Mouse (Mus musculus) ovary, postnatal 14 days (tissue): ENCODE measurements around the gene Chic2.

Experiments
- DNase-seq: peaks from one replicate; pipeline ENCODE4 v3.0.0; 2022; ENCODE audit warnings: low spot score

The Chic2 gene

DNA sequence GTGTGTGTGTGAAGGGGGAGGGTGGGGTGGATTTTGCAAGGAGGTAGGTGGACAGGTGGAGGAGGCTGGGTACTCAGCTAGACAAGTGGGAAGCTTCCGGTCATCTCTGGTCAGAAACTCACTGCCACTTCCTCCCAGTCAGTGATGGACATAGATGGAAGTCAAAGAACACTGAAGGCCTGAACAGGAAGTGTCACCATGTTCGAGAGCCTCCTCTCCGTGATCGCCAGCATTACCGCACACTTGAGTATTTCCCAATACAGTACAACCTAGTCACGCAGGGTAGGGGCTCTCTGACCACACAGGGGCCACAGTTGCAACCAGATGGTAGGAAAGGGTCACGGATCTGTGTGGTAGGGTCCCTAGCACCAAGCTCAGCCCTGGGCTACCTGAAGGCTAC is 69.1 kb downstream of the Chic2 start:
- no peak for DNase-seq

GRCm38 (mm10) chr5:74974726-74975411 is 69.7 kb downstream of the Chic2 start:
- DNase-seq = peak; percentile 80

DNA sequence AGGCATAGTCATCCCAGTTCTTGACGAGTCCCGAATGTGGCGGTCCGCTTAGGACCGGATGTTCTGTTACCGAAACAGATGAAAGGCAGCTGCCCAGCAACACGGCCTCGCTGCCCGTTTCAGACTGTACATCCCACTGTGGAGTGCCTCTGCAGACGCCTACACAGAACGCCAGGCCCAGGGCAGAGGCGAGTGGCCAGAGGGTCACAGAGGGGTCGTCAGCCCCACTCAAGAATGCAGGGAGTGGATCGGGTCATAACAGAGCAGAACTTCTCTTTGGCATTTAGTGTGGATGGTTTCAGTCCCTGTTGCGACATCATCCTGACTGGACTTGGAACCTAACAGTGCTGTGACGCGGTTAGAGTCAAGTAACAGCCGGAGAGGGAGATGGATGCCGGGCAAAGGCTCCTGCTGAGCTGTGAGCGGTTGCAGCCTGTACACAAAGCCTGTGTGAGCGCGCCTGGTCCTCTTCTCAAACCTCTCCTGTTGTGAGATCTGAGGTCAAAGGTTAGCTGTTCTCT is 70.5 kb downstream of the Chic2 start:
- DNase-seq = peak; percentile 29

DNA sequence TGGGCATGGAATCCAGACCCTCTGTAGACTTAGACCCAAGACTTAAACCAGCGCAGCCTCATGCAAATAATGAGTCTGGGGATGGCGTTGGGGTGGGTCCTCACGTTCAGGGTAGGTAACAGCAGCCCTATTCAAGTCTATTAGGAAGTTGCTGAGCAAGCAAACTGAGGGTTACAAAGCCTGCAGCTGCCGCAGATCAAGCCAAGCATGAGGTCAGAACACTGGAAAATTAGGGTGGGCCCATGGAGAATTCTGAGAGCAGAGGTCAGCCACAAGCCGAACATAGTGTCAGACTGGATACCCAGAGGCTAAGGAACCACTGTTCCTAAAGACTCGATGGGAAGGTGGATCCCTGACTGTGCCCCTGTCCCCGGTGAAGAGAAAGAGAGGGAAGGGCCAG is 73.2 kb downstream of the Chic2 start:
- no peak for DNase-seq

DNA sequence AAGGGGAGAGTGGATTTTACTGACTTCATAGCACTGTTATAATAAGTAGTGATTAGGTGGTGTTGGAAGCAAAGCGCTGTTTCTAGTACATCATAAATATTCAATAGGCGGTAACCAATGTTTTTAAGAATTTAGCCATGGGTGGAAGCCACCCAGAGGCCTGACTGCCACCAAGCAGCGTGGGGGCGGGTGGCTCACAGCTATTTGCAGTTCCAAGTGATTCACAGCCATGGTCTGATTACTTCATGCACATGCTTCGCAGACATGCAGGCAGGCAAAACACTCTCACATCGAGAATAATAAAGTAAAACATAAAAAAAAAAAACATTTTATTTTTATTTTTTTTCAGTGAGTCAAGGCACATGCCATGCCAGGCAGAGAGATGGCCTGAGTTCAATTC is 75.2 kb downstream of the Chic2 start:
- no peak for DNase-seq

DNA sequence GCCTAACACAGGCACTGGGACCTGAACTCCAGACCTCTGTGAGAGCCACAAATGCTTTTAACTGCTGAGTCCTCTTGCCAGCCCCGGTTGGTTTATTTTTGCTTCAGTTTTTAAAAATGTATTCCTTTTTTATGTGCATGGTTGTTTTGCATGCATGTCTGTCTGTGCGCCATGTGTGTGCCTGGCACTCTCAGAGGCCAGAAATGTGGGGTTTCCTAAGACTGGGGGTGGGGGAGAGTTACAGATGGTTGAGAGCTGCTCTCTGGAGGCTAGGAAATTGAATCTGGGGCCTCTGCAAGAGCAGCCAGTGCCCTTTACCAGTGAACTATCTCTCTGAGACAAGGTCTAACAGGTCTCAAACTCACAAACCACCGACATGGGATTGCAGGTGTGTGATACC is 76.7 kb downstream of the Chic2 start:
- DNase-seq = no peak

GRCm38 (mm10) chr5:74966891-74967290 is 77.7 kb downstream of the Chic2 start:
- DNase-seq = no peak

- DNase-seq = no peak
Observed at GRCm38 (mm10) chr5:74962771-74963170, 81.8 kb downstream of the Chic2 start.

DNA sequence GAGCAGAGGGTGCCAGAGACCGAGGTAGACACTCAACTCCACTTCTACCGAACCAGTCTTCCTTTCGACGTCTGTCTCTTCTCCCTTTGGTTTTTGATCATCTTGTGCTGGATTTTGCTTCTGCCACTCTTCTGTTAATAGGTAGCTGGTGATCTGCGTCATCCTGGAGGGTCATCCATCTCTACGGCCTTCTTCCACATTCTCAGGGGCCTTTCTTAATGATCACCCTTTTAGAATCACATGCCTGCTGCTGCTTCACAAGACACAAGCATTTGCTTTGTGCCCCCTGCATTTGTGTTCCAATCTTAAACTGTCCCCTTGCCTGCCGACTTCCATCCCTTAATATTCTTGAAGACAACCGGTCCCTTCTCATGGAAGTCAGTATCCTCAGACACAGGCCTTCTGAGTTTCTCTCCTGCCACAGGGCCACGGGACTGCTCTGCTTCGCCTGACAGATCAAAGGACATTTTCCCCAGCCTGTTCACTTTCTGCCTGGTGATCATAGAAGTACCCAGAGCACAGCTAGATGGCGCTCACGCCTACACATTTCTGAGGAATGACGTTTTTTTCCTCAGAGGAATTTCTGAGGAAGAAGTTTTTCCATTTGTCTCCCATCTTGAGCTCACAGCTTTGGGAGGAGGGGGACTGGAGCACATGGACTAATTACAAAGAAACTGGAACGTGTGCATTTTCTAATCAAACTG is 83.6 kb downstream of the Chic2 start:
- DNase-seq = peak; percentile 46

- DNase-seq = no peak
Observed at GRCm38 (mm10) chr5:74960306-74960705, 84.3 kb downstream of the Chic2 start.

GRCm38 (mm10) chr5:74957293-74958076 is 87.1 kb downstream of the Chic2 start:
- DNase-seq = no peak

DNA sequence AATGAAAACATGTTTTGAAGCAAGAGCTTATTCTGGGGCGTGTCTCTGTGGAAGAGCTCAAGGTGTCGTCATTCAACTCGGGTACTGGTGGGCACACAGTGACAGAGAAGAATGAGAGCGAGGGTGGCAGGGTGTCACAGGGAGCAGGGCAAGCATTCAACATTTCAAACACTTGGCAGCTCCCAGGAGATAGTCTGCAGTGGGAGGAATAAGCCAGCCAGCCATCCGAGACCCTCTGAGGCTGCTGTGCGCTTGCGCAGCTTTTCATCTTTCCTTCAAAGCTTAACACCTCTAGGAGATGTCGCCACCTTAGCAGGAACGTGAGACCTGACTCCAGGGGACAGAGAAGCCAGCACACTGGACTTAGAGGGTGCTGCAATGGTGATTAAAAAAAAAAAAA is 88.2 kb downstream of the Chic2 start:
- no peak for DNase-seq

GRCm38 (mm10) chr5:74955565-74955964 is 89.0 kb downstream of the Chic2 start:
- DNase-seq = no peak

GRCm38 (mm10) chr5:74952938-74953337 is 91.6 kb downstream of the Chic2 start:
- no peak for DNase-seq

DNA sequence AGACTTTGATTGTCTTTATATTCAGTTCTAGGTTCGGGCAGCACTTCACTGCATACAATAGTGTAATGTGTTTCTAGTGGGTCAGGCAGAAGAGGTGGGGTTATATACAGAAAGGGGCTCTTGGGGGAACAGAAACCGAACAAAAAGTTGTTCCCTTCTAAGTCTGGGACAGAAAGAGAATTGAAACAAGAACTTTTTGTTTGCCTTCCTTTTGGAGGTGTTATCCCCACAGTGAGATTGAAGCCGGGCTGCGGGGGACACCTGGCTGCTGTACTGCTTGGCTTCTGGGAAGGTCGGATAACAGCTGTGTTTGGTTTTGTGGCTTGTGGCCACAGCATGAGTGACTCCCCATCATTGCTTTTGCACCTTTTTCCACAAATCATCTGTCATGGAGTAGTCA is 93.2 kb downstream of the Chic2 start:
- DNase-seq = no peak

DNA sequence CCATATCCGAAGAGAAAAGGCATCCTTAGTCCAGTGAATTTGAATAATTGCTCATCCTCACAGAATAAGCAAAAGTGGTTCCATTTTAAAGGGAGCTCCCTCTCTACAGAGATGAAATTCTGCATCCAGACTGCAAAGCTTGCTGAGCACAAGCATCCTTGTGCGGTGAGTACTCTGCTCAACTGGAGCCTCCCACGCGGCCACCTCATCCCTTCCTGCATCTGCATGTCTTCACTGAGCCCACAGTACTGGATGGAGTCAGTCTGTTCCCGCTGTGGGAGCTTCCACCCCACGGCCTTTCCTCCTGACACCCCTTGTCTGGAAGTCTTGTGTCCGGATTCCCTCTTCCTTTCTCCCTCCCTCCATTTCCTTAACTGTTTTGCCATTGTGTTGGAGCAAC is 95.3 kb downstream of the Chic2 start:
- DNase-seq = no peak

- no peak for DNase-seq
Observed at GRCm38 (mm10) chr5:74948482-74948881, 96.1 kb downstream of the Chic2 start.
